Mouse (Mus musculus) forebrain, embryonic 14.5 days (tissue): ENCODE data around the gene Med10. TPM values are rescaled to one million over a fixed set of nuclear protein-coding genes. Genes with fewer than 3 reads are reported as not detected.
A peak's percentile ranks its signal among the peaks of the same experiment; 100 is the strongest.

Experiments used
- ATAC-seq: fragments of 200-750 bp; cut with Nextera tagmentation; 2 replicates; pipeline ENCODE4 v1.8.0; 2017; ENCODE audit warnings: mild to moderate bottlenecking, moderate library complexity
- DNase-seq: peaks from one replicate; pipeline ENCODE4 v3.0.0-alpha.2; 2015; ENCODE audit warnings: low spot score
- H3K27ac ChIP-seq: fragments of 300-500 bp; sonication (generic); 2 replicates; pipeline ENCODE4 v1.5.1; 2014; ENCODE audit warnings: low read depth, mild to moderate bottlenecking, control low read depth, low read length, moderate library complexity
- H3K27me3 ChIP-seq: fragments of 300-500 bp; sonication (generic); replicated peaks from 2 replicates; pipeline ENCODE4 v1.6.1; 2014; ENCODE audit warnings: low read length, control low read depth, mixed read lengths; ENCODE audit not compliant: control insufficient read depth, insufficient read depth
- H3K36me3 ChIP-seq: fragments of 300-500 bp; sonication (generic); 2 replicates; pipeline ENCODE4 v1.6.1; 2014; ENCODE audit warnings: low read length, control low read depth; ENCODE audit not compliant: control insufficient read depth, insufficient read depth
- H3K4me1 ChIP-seq: fragments of 300-500 bp; sonication (generic); 2 replicates; pipeline ENCODE4 v1.6.1; 2014; ENCODE audit warnings: antibody characterized with exemption, low read length, control low read depth; ENCODE audit not compliant: control insufficient read depth, insufficient read depth
- H3K4me2 ChIP-seq: fragments of 300-500 bp; sonication (generic); 2 replicates; pipeline ENCODE4 v1.6.1; 2014; ENCODE audit warnings: mild to moderate bottlenecking, control low read depth, low read length
- H3K4me3 ChIP-seq: fragments of 300-500 bp; sonication (generic); 2 replicates; pipeline ENCODE4 v1.5.1; 2014; ENCODE audit warnings: low read depth, low read length, control low read depth
- H3K9ac ChIP-seq: fragments of 300-500 bp; sonication (generic); 2 replicates; pipeline ENCODE4 v1.6.1; 2014; ENCODE audit warnings: mild to moderate bottlenecking, low read length, control low read depth, moderate library complexity
- H3K9me3 ChIP-seq: fragments of 300-500 bp; sonication (generic); replicated peaks from 2 replicates; pipeline ENCODE4 v1.6.1; 2016; ENCODE audit warnings: low read length, control low read depth, mixed read lengths; ENCODE audit not compliant: control insufficient read depth
- WGBS: fragments of 180-500 bp; shearing (Covaris S2); extraction: QIAGEN DNeasy Blood & Tissue Kit; methylation state at CpG from one replicate; pipeline ENCODE4 v1.1.7; 2014; 5-methylcytosine and 5-hydroxymethylcytosine counted together
- polyA plus RNA-seq: library from polyadenylated mRNA; unstranded; fragments of >200 nt; fragmentation: Nextera tagmentation; extraction: Ambion mirVana; gene quantifications from 2 replicates; pipeline ENCODE4 v1.2.1, GENCODE M21; 2014

Gene Med10
- polyA plus RNA-seq, 1 experiment from 2014 or later: 180 TPM

- ATAC-seq (no peak), DNase-seq (no peak)
- no peak overlapping the region for H3K27ac ChIP-seq
- H3K9ac ChIP-seq: no peak overlapping the region
- H3K4me3 ChIP-seq: no peak overlapping the region
- no peaks in the 10 kb centered on the region for H3K27me3 ChIP-seq
- no peaks in the 10 kb centered on the region for H3K36me3 ChIP-seq
- no peaks in the 10 kb centered on the region for H3K9me3 ChIP-seq
- WGBS: 80% methylated on average over 5 of the region's 5 CpGs
- H3K4me1 ChIP-seq: no peaks in the 10 kb centered on the region
- H3K4me2 ChIP-seq: no peak overlapping the region
Observed at GRCm38 (mm10) chr13:69788704-69789103, 13.5 kb upstream of the Med10 start.

GRCm38 (mm10) chr13:69791814-69792213 is 10.4 kb upstream of the Med10 start:
- DNase-seq (no peak), ATAC-seq (no peak)
- no peaks in the 10 kb centered on the region for H3K9me3 ChIP-seq
- H3K4me2 ChIP-seq: no peak overlapping the region
- H3K9ac ChIP-seq: no peak overlapping the region
- H3K4me1 ChIP-seq: no peaks in the 10 kb centered on the region
- H3K4me3 ChIP-seq: no peak overlapping the region
- WGBS: 92% methylated on average over 1 of the region's 1 CpGs
- no peaks in the 10 kb centered on the region for H3K27me3 ChIP-seq
- no peak overlapping the region for H3K27ac ChIP-seq
- no peaks in the 10 kb centered on the region for H3K36me3 ChIP-seq

- no peaks in the 10 kb centered on the region for H3K4me1 ChIP-seq
- H3K27ac ChIP-seq: no peak overlapping the region
- no peaks in the 10 kb centered on the region for H3K36me3 ChIP-seq
- no peak overlapping the region for H3K9ac ChIP-seq
- DNase-seq (peak; percentile 24), ATAC-seq (0 out of 2 replicates have a peak, but pooled peaks have one; percentile 37)
- WGBS: 47% methylated on average over 12 of the region's 12 CpGs
- H3K27me3 ChIP-seq: no peaks in the 10 kb centered on the region
- no peak overlapping the region for H3K4me3 ChIP-seq
- H3K9me3 ChIP-seq: no peaks in the 10 kb centered on the region
- no peak overlapping the region for H3K4me2 ChIP-seq
Observed at GRCm38 (mm10) chr13:69792541-69793009, 9.6 kb upstream of the Med10 start.

DNA sequence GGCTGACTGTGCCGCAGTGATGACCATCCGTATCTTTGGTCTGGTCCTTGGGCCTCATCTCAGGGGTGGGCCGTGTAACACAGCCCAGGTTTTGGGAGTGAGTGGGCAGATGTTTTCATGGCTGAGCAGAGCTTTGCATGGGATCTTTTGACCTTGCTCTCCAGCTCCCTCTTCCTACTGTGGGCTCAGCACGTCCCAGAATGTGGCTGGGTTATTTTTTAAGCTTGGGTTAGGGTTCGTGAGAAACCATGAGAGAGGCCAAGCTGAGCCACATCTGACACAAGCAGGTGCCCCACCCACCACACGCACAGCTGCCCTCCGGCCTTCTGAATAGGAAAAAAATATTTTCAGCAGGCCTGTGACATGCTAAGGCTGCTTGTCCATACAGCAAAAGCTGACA is 7.4 kb upstream of the Med10 start:
- ATAC-seq (no peak), DNase-seq (no peak)
- Histone ChIP-seq H3K9ac (no peak overlapping the region), H3K4me3 (no peak overlapping the region), H3K27me3 (no peaks in the 10 kb centered on the region), H3K4me1 (no peaks in the 10 kb centered on the region), H3K9me3 (no peaks in the 10 kb centered on the region), H3K4me2 (no peak overlapping the region), H3K36me3 (no peaks in the 10 kb centered on the region), H3K27ac (no peak overlapping the region)
- 69% methylated on average over 7 of the region's 7 CpGs for whole genome bisulfite sequencing

GRCm38 (mm10) chr13:69809681-69810611 is 7.8 kb downstream of the Med10 start:
- H3K27me3 ChIP-seq: no peaks in the 10 kb centered on the region
- H3K9me3 ChIP-seq: no peaks in the 10 kb centered on the region
- peak overlapping the region; percentile 86 for H3K9ac ChIP-seq
- H3K27ac ChIP-seq: peak overlapping the region; percentile 70
- DNase-seq (peak; percentile 91), ATAC-seq (peak; percentile 98)
- H3K4me1 ChIP-seq: peaks cover 13% of the 10 kb centered on the region
- H3K36me3 ChIP-seq: peaks cover 33% of the 10 kb centered on the region
- H3K4me3 ChIP-seq: peak overlapping the region; percentile 92
- 1% methylated on average over 55 of the region's 55 CpGs for WGBS
- peak overlapping the region; percentile 99 for H3K4me2 ChIP-seq

GRCm38 (mm10) chr13:69810936-69811680 is 8.9 kb downstream of the Med10 start:
- H3K4me1 ChIP-seq: peaks cover 13% of the 10 kb centered on the region
- peak overlapping the region; percentile 99 for H3K4me2 ChIP-seq
- no peaks in the 10 kb centered on the region for H3K9me3 ChIP-seq
- no peaks in the 10 kb centered on the region for H3K27me3 ChIP-seq
- H3K4me3 ChIP-seq: peak overlapping the region; percentile 92
- H3K9ac ChIP-seq: peak overlapping the region; percentile 86; the same call in 1 of the 2 replicates
- H3K36me3 ChIP-seq: peaks cover 43% of the 10 kb centered on the region
- DNase-seq (no peak), ATAC-seq (no peak)
- WGBS: 85% methylated on average over 14 of the region's 14 CpGs
- no peak overlapping the region for H3K27ac ChIP-seq

DNA sequence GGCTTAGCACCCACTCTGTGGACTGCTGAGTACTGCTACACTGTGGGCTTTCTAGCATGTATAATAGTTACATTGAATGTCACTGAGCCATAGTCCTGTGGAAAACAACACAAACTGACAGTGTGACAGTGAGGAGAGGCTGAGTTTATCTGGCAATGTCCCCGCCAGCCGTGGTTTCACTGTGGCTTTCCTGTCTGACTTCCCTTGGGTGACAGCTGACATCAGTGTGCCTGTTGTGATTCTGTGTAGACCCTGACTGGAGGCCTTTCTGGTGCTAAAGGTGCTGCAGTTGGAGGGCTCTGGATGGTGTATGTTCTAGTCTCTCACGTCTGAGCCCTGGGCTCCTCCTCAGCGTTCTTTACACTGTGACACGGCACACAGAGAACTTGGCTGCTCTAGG is 11.7 kb downstream of the Med10 start:
- 97% methylated on average over 5 of the region's 5 CpGs for WGBS
- Histone ChIP-seq H3K4me3 (no peak overlapping the region), H3K4me1 (peaks cover 13% of the 10 kb centered on the region), H3K27me3 (no peaks in the 10 kb centered on the region), H3K27ac (no peak overlapping the region), H3K9ac (no peak overlapping the region), H3K36me3 (peaks cover 57% of the 10 kb centered on the region), H3K4me2 (no peak overlapping the region), H3K9me3 (no peaks in the 10 kb centered on the region)
- no peak for ATAC-seq
- DNase-seq: no peak

GRCm38 (mm10) chr13:69818306-69818705 is 16.1 kb downstream of the Med10 start:
- H3K4me2 ChIP-seq: no peak overlapping the region
- no peak for DNase-seq
- H3K9me3 ChIP-seq: no peaks in the 10 kb centered on the region
- WGBS: 88% methylated on average over 4 of the region's 4 CpGs
- H3K27ac ChIP-seq: no peak overlapping the region
- H3K27me3 ChIP-seq: no peaks in the 10 kb centered on the region
- no peak overlapping the region for H3K4me3 ChIP-seq
- H3K4me1 ChIP-seq: no peaks in the 10 kb centered on the region
- H3K9ac ChIP-seq: no peak overlapping the region
- ATAC-seq: no peak
- H3K36me3 ChIP-seq: peaks cover 40% of the 10 kb centered on the region
